Mouse (Mus musculus): Measurements from ENCODE around the gene Tomm7. TPM values are rescaled to one million over a fixed set of nuclear protein-coding genes. Genes with fewer than 3 reads are reported as not detected.
A peak's percentile ranks its signal among the peaks of the same experiment; 100 is the strongest.
"Not testable (repeated sequence)": the region's sequence is repeated elsewhere in the genome, so short reads cannot be mapped to it uniquely, and the experiment has no call there.

Tomm7 gene
- total RNA-seq, 2 experiments from 2014 or later = 34.3 to 40.7 TPM

DNA sequence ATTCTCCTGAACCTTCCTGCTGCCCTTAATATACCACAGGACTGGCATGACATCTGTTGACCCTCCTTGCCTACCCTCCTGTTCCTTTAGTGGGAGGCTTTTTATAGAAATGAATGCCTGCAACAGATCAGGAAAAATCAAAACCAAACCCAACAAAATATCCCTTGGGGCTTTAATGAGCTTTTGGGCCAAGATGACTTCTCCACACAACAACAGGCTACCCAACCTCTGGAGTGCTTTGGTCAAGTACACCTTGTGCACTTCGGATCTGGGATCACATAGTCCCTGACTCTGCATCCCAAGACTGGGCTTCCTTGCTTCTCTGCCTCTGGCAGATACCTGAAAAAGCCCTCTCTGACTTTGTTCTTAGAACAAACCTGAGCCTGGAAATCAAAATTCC lies 12.2 kb upstream of the Tomm7 start:
- ATAC-seq (replicated peaks; ENCODE audit: low FRiP score, poor library complexity, severe bottlenecking) = no peak

- no peak for ATAC-seq (replicated peaks; ENCODE audit: low FRiP score, poor library complexity, severe bottlenecking)
Observed at GRCm38 (mm10) chr5:23855484-23855883, 11.5 kb upstream of the Tomm7 start.

GRCm38 (mm10) chr5:23852916-23853315 lies 9.0 kb upstream of the Tomm7 start:
- not testable (repeated sequence) for ATAC-seq (replicated peaks; ENCODE audit: low FRiP score, poor library complexity, severe bottlenecking)

DNA sequence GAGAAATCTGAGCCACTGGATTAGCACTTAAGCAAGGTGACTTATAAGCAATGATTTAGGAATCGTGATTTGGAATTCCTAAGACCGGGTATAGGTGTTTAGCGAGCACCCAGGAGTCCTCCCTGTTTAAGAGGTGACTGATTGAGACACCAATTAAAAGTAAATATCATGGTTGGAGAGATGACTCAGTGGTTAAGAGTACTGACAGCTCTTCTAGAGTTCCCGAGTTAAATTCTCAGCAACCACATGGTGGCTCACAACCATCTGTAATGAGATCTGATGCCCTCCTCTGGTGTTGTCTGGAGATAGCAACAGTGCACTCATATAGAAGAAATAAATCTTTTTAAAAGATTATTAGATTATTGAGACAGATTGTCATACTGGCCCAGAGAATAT lies 7.2 kb upstream of the Tomm7 start:
- not testable (repeated sequence) for ATAC-seq (replicated peaks; ENCODE audit: low FRiP score, poor library complexity, severe bottlenecking)

DNA sequence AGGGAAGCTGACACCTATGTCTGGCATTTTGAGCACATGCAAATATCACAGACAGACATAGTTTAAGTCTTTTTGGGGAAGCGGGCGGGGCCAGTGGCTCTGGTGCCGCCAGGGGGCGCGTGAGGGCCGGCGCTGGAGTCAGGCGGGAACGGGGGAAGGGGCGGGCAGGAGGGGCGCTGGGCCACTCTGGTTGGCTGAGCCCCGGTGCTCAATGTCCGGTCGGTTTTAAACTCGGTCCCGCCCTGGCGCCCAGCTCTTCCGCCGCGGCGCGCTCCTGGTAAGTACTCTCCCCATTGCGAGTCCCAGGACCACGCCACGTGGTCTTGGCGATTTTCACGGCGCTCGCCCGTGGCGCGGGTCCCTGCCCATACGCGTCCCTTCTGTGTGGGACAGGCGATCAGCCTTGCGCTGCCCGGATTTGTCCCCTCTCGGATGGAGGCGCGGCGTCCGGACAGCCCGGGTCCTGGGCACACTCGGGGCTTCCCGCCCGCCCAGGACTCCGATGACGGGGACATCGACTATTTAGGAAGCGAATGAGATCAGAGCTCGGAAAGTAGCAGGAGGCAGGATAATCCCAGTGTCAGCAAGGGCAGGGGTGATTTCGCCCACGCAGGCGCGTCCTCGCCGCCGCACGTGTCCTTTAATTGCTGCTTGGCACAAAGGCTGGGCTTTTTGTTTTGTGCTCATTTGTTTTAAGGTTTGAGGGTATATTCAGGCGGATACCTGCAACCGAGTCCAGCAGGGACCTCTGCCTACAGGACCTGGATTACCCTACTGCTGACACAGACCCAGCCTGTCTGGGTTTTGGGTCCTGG lies 6.6 kb upstream of the Tomm7 start:
- peak; percentile 91 for ATAC-seq (replicated peaks; ENCODE audit: low FRiP score, poor library complexity, severe bottlenecking)

GRCm38 (mm10) chr5:23845141-23845540 lies 1.2 kb upstream of the Tomm7 start:
- ATAC-seq (replicated peaks; ENCODE audit: low FRiP score, poor library complexity, severe bottlenecking) = no peak

DNA sequence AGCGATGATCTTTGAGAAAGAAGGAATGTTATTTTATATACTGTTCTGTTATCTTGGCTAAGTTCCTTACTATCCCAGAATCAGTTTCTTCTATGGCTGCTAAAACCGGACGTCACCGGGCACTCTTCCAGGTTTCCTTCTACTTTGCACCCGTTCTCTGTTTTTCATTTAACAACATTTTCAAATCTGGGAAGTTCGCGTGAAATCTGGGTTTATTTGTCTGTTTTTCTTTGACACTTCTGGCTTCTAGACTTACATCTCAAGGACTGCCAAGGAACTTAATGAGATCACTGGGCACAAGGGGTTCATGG lies 525 bp upstream of the Tomm7 start:
- ATAC-seq (replicated peaks; ENCODE audit: low FRiP score, poor library complexity, severe bottlenecking) = peak; percentile 28; the same call in 1 of the 2 replicates

- ATAC-seq (replicated peaks; ENCODE audit: low FRiP score, poor library complexity, severe bottlenecking) = no peak
Observed at GRCm38 (mm10) chr5:23838158-23838557, 5.8 kb downstream of the Tomm7 start.

GRCm38 (mm10) chr5:23835691-23836090 lies 8.3 kb downstream of the Tomm7 start:
- not testable (repeated sequence) for ATAC-seq (replicated peaks; ENCODE audit: low FRiP score, poor library complexity, severe bottlenecking)

- no peak for ATAC-seq (replicated peaks; ENCODE audit: low FRiP score, poor library complexity, severe bottlenecking)
Observed at GRCm38 (mm10) chr5:23830897-23831752, 12.8 kb downstream of the Tomm7 start.

DNA sequence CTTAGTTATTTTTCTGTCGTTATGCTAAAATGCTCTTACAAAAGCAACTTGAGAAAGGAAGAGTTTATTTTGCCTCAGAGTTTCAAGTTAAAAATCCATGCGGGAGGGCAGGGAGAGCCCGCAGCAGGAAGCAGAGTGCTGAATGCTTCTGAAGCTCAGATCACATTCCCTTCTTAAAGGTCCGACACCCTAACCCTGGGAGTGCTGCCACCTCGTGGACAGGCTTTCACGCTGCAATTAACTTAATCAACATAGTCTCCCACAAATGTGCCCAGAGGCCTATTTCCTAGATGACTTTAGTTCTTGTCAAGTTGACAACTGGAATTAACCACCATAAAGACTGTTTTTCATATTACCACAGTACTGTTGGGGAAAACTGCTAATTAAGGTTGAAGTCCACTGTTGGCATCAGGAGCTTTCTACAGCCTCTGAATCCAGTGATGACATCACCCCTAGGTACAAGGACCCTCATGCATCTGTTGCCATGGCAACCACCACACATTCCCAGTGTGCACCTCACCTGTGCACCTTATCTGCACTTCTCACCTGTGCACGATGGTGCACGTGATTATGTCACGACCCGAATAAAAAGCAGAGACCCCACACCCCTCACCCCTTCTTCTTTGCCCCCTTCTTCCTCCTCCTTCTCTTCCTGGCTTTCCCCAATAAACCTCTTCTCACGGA lies 17.5 kb downstream of the Tomm7 start:
- ATAC-seq (replicated peaks; ENCODE audit: low FRiP score, poor library complexity, severe bottlenecking) = peak; percentile 81

DNA sequence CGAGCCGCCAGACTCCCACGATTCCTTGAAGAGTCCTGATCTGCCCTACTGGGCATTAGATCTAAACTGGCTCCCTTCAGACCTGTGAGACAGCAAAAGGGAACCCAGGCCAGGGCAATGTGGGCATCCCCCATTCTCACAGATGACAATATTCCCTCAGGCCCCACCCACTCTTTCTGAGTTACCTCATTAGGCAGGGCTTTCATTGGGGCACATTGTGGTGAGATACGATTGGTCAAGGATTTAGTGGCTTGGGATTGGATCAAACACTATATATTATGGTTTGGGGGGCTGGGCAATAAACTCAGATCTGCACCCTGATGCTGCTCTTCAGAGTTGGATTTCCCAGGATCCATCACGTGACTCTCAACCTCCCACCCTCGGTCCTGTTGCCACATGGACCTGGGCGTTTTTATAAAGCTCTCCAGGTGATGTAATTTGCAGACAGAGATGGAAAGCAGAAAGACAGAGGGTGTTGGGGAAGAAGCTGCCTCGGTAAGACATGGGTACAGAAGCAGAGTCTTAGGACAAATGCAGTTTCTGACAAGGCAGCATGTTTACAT lies 19.7 kb downstream of the Tomm7 start:
- no peak for ATAC-seq (replicated peaks; ENCODE audit: low FRiP score, poor library complexity, severe bottlenecking)

- ATAC-seq (replicated peaks; ENCODE audit: low FRiP score, poor library complexity, severe bottlenecking) = no peak
Observed at GRCm38 (mm10) chr5:23822306-23822705, 21.7 kb downstream of the Tomm7 start.

GRCm38 (mm10) chr5:23816681-23817080 lies 27.3 kb downstream of the Tomm7 start:
- ATAC-seq (replicated peaks; ENCODE audit: low FRiP score, poor library complexity, severe bottlenecking) = no peak

- no peak for ATAC-seq (replicated peaks; ENCODE audit: low FRiP score, poor library complexity, severe bottlenecking)
Observed at GRCm38 (mm10) chr5:23814841-23815240, 29.1 kb downstream of the Tomm7 start.

GRCm38 (mm10) chr5:23792726-23793125 lies 51.2 kb downstream of the Tomm7 start:
- no peak for ATAC-seq (replicated peaks; ENCODE audit: low FRiP score, poor library complexity, severe bottlenecking)

DNA sequence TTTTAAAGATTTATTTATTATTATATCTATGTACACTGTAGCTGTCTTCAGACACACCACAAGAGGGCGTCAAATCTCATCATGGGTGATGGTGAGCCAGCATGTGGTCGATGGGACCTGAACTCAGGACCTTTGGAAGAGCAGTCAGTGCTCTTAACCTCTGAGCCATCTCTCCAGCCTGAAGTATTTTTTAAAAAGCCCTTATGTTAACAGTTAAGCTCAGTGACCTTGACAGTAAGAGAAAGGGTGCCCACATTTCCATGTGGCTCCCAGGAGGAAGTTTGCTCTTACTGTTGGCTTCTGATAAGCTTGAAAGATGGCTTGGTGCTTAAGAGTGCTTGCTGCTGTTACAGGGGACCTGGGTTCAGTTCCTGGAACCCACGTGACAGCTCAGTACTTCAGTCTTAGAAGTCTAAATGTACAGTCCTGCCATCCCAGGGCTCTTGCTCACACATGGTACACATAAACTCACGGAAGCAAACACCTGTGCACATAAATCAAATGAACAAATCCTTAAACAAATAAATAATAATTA lies 54.8 kb downstream of the Tomm7 start:
- ATAC-seq (replicated peaks; ENCODE audit: low FRiP score, poor library complexity, severe bottlenecking) = no peak

All from erythroid progenitor cell, adult 5-6 weeks (primary cell).